Mouse (Mus musculus) lung, postnatal 4 days (tissue): ENCODE data around the gene Rbm31y.
"Not testable (repeated sequence)": the region's sequence is repeated elsewhere in the genome, so short reads cannot be mapped to it uniquely, and the experiment has no call there.

Experiments used
- DNase-seq, 2 experiments: peaks; one replicate each; pipeline ENCODE4 v3.0.0; 2021

Gene Rbm31y

DNA sequence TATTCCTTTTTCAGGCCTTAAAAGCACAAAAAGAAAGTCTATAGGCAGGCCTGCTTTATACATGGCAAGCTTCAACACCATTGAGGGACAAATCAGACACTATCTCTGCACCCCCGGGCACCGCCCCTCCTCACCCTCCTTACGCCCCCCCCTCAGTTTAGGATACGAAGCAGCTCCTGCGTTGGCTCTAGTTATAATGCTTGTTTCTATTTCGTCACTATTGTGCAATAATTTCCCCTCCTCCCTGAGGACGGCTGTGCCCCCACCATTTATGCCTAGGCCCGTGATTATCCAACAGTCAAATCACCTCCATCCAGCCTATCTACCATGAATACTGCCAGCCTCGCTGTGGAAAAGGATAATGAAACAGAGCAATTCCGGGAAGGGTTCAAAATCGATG, at the start of gene Rbm31y:
Gene Rbm31y, plus strand, starts transcription at position 301 of the 400 bp plus-strand sequence.
- not testable (repeated sequence) for DNase-seq
